Mouse (Mus musculus) limb, embryonic 14.5 days (tissue): ENCODE measurements around the gene Atp1a1. TPM values are rescaled to one million over a fixed set of nuclear protein-coding genes. Genes with fewer than 3 reads are reported as not detected.

Source experiments
- ATAC-seq: fragments of 200-750 bp; cut with Nextera tagmentation; 2 replicates; pipeline ENCODE4 v1.8.0; 2017; ENCODE audit warnings: low read depth, moderate number of reproducible peaks, moderate TSS enrichment; ENCODE audit not compliant: low FRiP score
- DNase-seq: peaks from one replicate; pipeline ENCODE4 v3.0.0-alpha.2; 2015; ENCODE audit warnings: low spot score
- H3K27ac ChIP-seq: fragments of 300-500 bp; sonication (generic); replicated peaks from 2 replicates; pipeline ENCODE4 v1.5.1; 2014; ENCODE audit warnings: low read depth, mild to moderate bottlenecking, low read length, moderate library complexity, mixed read lengths
- H3K27me3 ChIP-seq: fragments of 300-500 bp; sonication (generic); 2 replicates; pipeline ENCODE4 v1.6.1; 2014; ENCODE audit warnings: low read length, mixed read lengths; ENCODE audit not compliant: control insufficient read depth, insufficient read depth
- H3K36me3 ChIP-seq: fragments of 300-500 bp; sonication (generic); 2 replicates; pipeline ENCODE4 v1.6.1; 2014; ENCODE audit warnings: mild to moderate bottlenecking, low read length, moderate library complexity, mixed read lengths; ENCODE audit not compliant: control insufficient read depth, insufficient read depth
- H3K4me1 ChIP-seq: fragments of 300-500 bp; sonication (generic); 2 replicates; pipeline ENCODE4 v1.6.1; 2014; ENCODE audit warnings: antibody characterized with exemption, low read length, mixed read lengths; ENCODE audit not compliant: control insufficient read depth, insufficient read depth
- H3K4me2 ChIP-seq: fragments of 300-500 bp; sonication (generic); replicated peaks from 2 replicates; pipeline ENCODE4 v1.6.1; 2014; ENCODE audit warnings: low read depth, mild to moderate bottlenecking, low read length, moderate library complexity; ENCODE audit not compliant: severe bottlenecking
- H3K4me3 ChIP-seq: fragments of 300-500 bp; sonication (generic); replicated peaks from 2 replicates; pipeline ENCODE4 v1.5.1; 2014; ENCODE audit warnings: low read length
- H3K9ac ChIP-seq: fragments of 300-500 bp; sonication (generic); 2 replicates; pipeline ENCODE4 v1.6.1; 2014; ENCODE audit warnings: mild to moderate bottlenecking, low read depth, low read length, moderate library complexity; ENCODE audit not compliant: severe bottlenecking
- H3K9me3 ChIP-seq: fragments of 300-500 bp; sonication (generic); 2 replicates; pipeline ENCODE4 v1.6.1; 2016; ENCODE audit warnings: low read length; ENCODE audit not compliant: control insufficient read depth
- POLR2A ChIP-seq: fragments of 200-500 bp; IDR thresholded peaks from 2 replicates; pipeline ENCODE4 v1.8.0; 2012; ENCODE audit warnings: inconsistent platforms, mild to moderate bottlenecking, moderate library complexity, borderline replicate concordance; ENCODE audit not compliant: insufficient read depth, insufficient read length; ENCODE audit errors: extremely low read depth
- WGBS: fragments of 180-500 bp; shearing (Covaris S2); extraction: QIAGEN DNeasy Blood & Tissue Kit; methylation state at CpG from one replicate; pipeline ENCODE4 v1.1.7; 2014; 5-methylcytosine and 5-hydroxymethylcytosine counted together
- polyA plus RNA-seq, 2 experiments: library from polyadenylated mRNA; depleted of rRNA in 1 of 2; stranded (reverse) in 1 of 2; unstranded in 1 of 2; fragments of >200 nt; fragmentation: Nextera tagmentation in 1 of 2; extraction: Ambion mirVana in 1 of 2; gene quantifications; 2 replicates each; pipeline versions ENCODE4 v1.2.1 to v1.2.3; 2012 to 2014

Gene Atp1a1
- polyA plus RNA-seq, 2 experiments, result 129 to 157 TPM

- ATAC-seq (no peak), DNase-seq (no peak)
- Histone ChIP-seq H3K27me3 (no peaks in the 10 kb centered on the region), H3K4me1 (peaks cover 5% of the 10 kb centered on the region; the same call in 1 of the 2 replicates), H3K4me3 (no peak overlapping the region), H3K27ac (no peak overlapping the region), H3K4me2 (no peak overlapping the region), H3K9ac (no peak overlapping the region), H3K36me3 (no peaks in the 10 kb centered on the region), H3K9me3 (no peaks in the 10 kb centered on the region)
- WGBS, result 55% methylated on average over 10 of the region's 10 CpGs
- no peak for TF ChIP-seq POLR2A
Observed at GRCm38 (mm10) chr3:101562510-101563209, 41.8 kb downstream of the Atp1a1 start.

GRCm38 (mm10) chr3:101561948-101562347 lies 42.5 kb downstream of the Atp1a1 start:
- no peak overlapping the region for H3K9ac ChIP-seq
- H3K36me3 ChIP-seq, result no peaks in the 10 kb centered on the region
- no peak overlapping the region for H3K27ac ChIP-seq
- DNase-seq (no peak), ATAC-seq (no peak)
- H3K9me3 ChIP-seq, result no peaks in the 10 kb centered on the region
- H3K4me1 ChIP-seq, result peaks cover 5% of the 10 kb centered on the region; the same call in 1 of the 2 replicates
- H3K4me2 ChIP-seq, result no peak overlapping the region
- H3K27me3 ChIP-seq, result no peaks in the 10 kb centered on the region
- TF ChIP-seq POLR2A, result no peak
- 80% methylated on average over 5 of the region's 5 CpGs for WGBS
- no peak overlapping the region for H3K4me3 ChIP-seq

- TF ChIP-seq POLR2A, result no peak
- WGBS, result 80% methylated on average over 9 of the region's 9 CpGs
- H3K4me1 ChIP-seq, result peaks cover 5% of the 10 kb centered on the region; the same call in 1 of the 2 replicates
- no peaks in the 10 kb centered on the region for H3K27me3 ChIP-seq
- no peak overlapping the region for H3K4me2 ChIP-seq
- H3K9me3 ChIP-seq, result no peaks in the 10 kb centered on the region
- H3K27ac ChIP-seq, result 0 out of 2 replicates have a peak overlapping the region, but pooled peaks have one; percentile 38
- H3K9ac ChIP-seq, result no peak overlapping the region
- no peak overlapping the region for H3K4me3 ChIP-seq
- H3K36me3 ChIP-seq, result no peaks in the 10 kb centered on the region
- ATAC-seq (no peak), DNase-seq (no peak)
Observed at GRCm38 (mm10) chr3:101560841-101561522, 43.5 kb downstream of the Atp1a1 start.

- no peaks in the 10 kb centered on the region for H3K27me3 ChIP-seq
- WGBS, result 82% methylated on average over 2 of the region's 2 CpGs
- ATAC-seq, result no peak
Observed at GRCm38 (mm10) chr3:101556712-101557111, 47.8 kb downstream of the Atp1a1 start.

GRCm38 (mm10) chr3:101552621-101553620 lies 51.6 kb downstream of the Atp1a1 start:
- no peak overlapping the region for H3K9ac ChIP-seq
- TF ChIP-seq POLR2A, result no peak
- H3K36me3 ChIP-seq, result no peaks in the 10 kb centered on the region
- ATAC-seq, result no peak
- H3K27ac ChIP-seq, result no peak overlapping the region
- H3K9me3 ChIP-seq, result no peaks in the 10 kb centered on the region
- 84% methylated on average over 7 of the region's 7 CpGs for WGBS
- H3K4me3 ChIP-seq, result no peak overlapping the region
- H3K27me3 ChIP-seq, result no peaks in the 10 kb centered on the region
- no peaks in the 10 kb centered on the region for H3K4me1 ChIP-seq
- no peak for DNase-seq
- no peak overlapping the region for H3K4me2 ChIP-seq

More at GRCm38 (mm10) chr3:101556712-101557111, 47.8 kb downstream of the Atp1a1 start:
- no peaks in the 10 kb centered on the region for H3K4me1 ChIP-seq
- TF ChIP-seq POLR2A, result no peak
- no peak overlapping the region for H3K4me2 ChIP-seq
- no peaks in the 10 kb centered on the region for H3K9me3 ChIP-seq
- H3K27ac ChIP-seq, result no peak overlapping the region
- no peak overlapping the region for H3K4me3 ChIP-seq
- H3K36me3 ChIP-seq, result no peaks in the 10 kb centered on the region
- DNase-seq, result no peak
- H3K9ac ChIP-seq, result no peak overlapping the region
